Mouse (Mus musculus) bone marrow, adult 2 months (tissue): ENCODE results near the gene Cxcl1.

ENCODE experiments used
- CTCF ChIP-seq: fragments of 200-500 bp; IDR thresholded peaks from 2 replicates; pipeline ENCODE4 v1.5.1; 2011; ENCODE audit warnings: low read length, control low read depth; ENCODE audit not compliant: control insufficient read depth, insufficient read depth
- POLR2A ChIP-seq: fragments of 200-500 bp; IDR thresholded peaks from 2 replicates; pipeline ENCODE4 v1.6.1; 2011; ENCODE audit warnings: low read depth, mild to moderate bottlenecking, control low read depth, low read length, borderline replicate concordance; ENCODE audit not compliant: control insufficient read depth

DNA sequence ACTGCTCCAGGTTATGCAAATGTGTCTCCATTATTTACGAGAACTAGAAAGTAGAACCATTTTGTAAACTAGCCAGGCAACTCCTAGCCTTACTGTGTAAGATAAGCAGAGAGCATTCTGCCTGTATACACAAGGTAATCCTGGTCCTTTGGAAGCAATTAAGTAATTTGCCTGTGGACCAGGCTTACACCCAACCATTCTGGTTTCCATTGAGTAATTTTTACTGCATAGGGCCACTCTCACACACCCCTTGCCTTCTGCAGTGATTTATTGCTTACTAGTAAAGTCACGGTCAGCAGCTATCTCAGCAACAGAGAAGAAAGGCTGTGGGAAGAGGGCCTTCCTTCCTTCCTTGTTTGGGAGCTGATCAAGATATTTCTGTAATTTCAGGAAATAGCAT, 45.7 kb downstream of the Cxcl1 start:
- TF ChIP-seq POLR2A = no peak
- TF ChIP-seq CTCF = no peak
